Mouse (Mus musculus): ENCODE data around the gene Golga5. TPM values are rescaled to one million over a fixed set of nuclear protein-coding genes. Genes with fewer than 3 reads are reported as not detected.

Gene Golga5
- total RNA-seq (2012; rRNA removed) (22.3 and 25.9 TPM in 2 replicates), polyA plus RNA-seq (2012; ENCODE audit: insufficient read depth in 1 of 2, insufficient read length in 2 of 2, low read depth in 1 of 2, low replicate concordance in 2 of 2, missing spikeins in 1 of 2) (10 to 100 TPM in 1 of 2 experiments, not detected in 1; 29.3 TPM)

DNA sequence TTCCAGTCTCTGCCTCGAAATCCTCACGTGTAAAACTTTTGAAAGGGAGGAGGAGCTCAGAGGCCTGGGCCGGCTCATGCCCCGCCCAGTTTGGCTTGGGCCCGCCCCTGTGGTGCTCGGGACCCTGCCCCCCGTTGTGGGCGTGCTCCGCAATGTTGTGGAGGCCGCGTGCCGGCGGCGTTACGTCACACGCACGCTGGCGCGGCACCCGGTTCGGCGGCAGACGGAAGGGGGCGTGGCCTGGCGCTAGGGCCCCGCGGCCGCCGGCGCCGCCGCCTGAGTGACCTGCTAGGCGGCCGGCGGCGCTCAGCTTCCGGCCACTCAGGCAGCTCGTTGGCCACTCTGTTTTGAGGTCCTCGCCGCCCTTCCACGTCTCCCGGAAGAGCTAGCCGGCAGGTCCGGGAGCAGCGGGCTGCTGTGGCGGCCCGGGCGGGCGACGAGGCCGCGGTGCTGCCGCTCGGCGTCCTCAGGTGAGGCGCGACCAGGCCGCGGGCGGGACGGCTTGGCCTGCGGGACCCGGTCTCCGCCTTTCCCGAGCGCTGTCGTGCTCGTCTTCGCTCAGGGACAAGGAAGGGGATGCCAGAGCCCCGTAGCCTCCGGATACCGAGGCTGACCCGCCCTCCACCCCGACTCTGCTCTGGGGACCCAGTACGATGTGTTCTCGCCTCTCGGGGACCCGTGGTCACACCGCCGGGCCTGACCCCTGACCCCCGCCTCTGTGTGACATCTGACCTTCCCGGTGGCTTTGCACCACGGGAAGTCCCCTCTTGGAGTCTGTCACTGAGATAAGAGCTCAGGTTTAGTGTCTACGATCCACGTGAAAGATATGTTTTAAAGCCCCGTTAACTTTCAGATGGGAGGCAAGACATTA lies at the start of gene Golga5:
Gene Golga5 (plus strand): TSS at position 242 of the 871 bp plus-strand sequence.
- no peaks in the 10 kb centered on the region for H3K27me3 ChIP-seq (ENCODE audit: control insufficient read depth in 1 of 2, insufficient read depth in 2 of 2, low read length in 2 of 2)
- H3K4me3 ChIP-seq (ENCODE audit: control insufficient read depth in 1 of 2, insufficient read depth in 1 of 2, low read depth in 2 of 2, low read length in 2 of 2) = peak within 1 kb of the TSS; percentile 91 to 98
- H3K27ac ChIP-seq (ENCODE audit: control insufficient read depth, low read depth, low read length) = peak within 1 kb of the TSS; percentile 65
- peaks cover 5% of the 10 kb centered on the region; the same call in 1 of the 2 replicates for H3K79me2 ChIP-seq (ENCODE audit: control insufficient read depth, insufficient read depth, low read length, poor library complexity)
- H3K9ac ChIP-seq (ENCODE audit: control insufficient read depth, low read depth, low read length, poor library complexity, severe bottlenecking) = peak within 1 kb of the TSS; percentile 97
- no peaks in the 10 kb centered on the region for H3K9me3 ChIP-seq (replicated peaks; ENCODE audit: insufficient read depth, low read length)
- H3K36me3 ChIP-seq (ENCODE audit: control insufficient read depth in 1 of 2, insufficient read depth in 2 of 2, low read length in 2 of 2) = peaks cover 0 to 2% of the 10 kb centered on the region in 2 experiments; a peak in 2 of 4 replicates
- peak; percentile 97 for DNase-seq (ENCODE audit: low read depth, low spot score)
- peaks cover 0 to 2% of the 10 kb centered on the region in 2 experiments; a peak in 2 of 4 replicates for H3K4me1 ChIP-seq (ENCODE audit: control insufficient read depth in 1 of 2, insufficient read depth in 2 of 2, low read length in 2 of 2)
- TF ChIP-seq USF1 (IDR thresholded peaks at IDR 0.05; ENCODE audit: low read depth, low read length) = peak; percentile 52; the same call in 1 of the 2 replicates
- TF ChIP-seq GABPA (IDR thresholded peaks at IDR 0.05; ENCODE audit: low read depth, low read length) = 0 out of 2 replicates have a peak, but pooled peaks have one; percentile 23
- TF ChIP-seq MYB (IDR thresholded peaks at IDR 0.05; ENCODE audit: low read depth, low read length) = no peak
- TF ChIP-seq TAL1 (IDR thresholded peaks at IDR 0.05; ENCODE audit: low read length) = no peak
- no peak for TF ChIP-seq MEF2A (IDR thresholded peaks at IDR 0.05; ENCODE audit: extremely low read depth, insufficient replicate concordance, low read depth, low read length, poor library complexity, severe bottlenecking)
- TF ChIP-seq CHD1 (IDR thresholded peaks at IDR 0.05; ENCODE audit: low read depth, low read length) = no peak
- TF ChIP-seq BHLHE40 (IDR thresholded peaks at IDR 0.05; ENCODE audit: borderline replicate concordance, low read depth, low read length) = no peak; the same call in 1 of the 2 replicates
- no peak; the same call in 1 of the 2 replicates for TF ChIP-seq SMC3 (IDR thresholded peaks at IDR 0.05; ENCODE audit: low read depth, low read length)
- no peak for TF ChIP-seq ETS1 (IDR thresholded peaks at IDR 0.05; ENCODE audit: low read depth, low read length)
- TF ChIP-seq GATA1 (IDR thresholded peaks at IDR 0.05; ENCODE audit: low read depth, low read length) = peak; percentile 61
- TF ChIP-seq ELF1 (IDR thresholded peaks at IDR 0.05; ENCODE audit: low read depth, low read length) = peak; percentile 79
- TF ChIP-seq MYC (IDR thresholded peaks at IDR 0.05; ENCODE audit: low read depth, low read length) = no peak
- peak; percentile 93 for TF ChIP-seq MXI1 (IDR thresholded peaks at IDR 0.05; ENCODE audit: low read depth, low read length)
- TF ChIP-seq POLR2A (IDR thresholded peaks at IDR 0.05; ENCODE audit: control insufficient read depth in 1 of 2, insufficient read depth in 1 of 2, low read depth in 1 of 2, low read length in 2 of 2, poor library complexity in 1 of 2) = peak; percentile 73 to 74; a peak in 2 of 4 replicates
- no peak for TF ChIP-seq JUND (IDR thresholded peaks at IDR 0.05; ENCODE audit: low read depth, low read length)
- no peak for TF ChIP-seq NRF1 (IDR thresholded peaks at IDR 0.05; ENCODE audit: insufficient read depth, low read depth, low read length, poor library complexity, severe bottlenecking)
- TF ChIP-seq MAFK (IDR thresholded peaks at IDR 0.05; ENCODE audit: borderline replicate concordance, low read depth, low read length) = no peak
- peak; percentile 80 for TF ChIP-seq HCFC1 (IDR thresholded peaks at IDR 0.05; ENCODE audit: low read depth, low read length)
- peak; percentile 83 for TF ChIP-seq NELFE (IDR thresholded peaks at IDR 0.05; ENCODE audit: low read depth, low read length)
- no peak; the same call in 1 of the 2 replicates for TF ChIP-seq KAT2A (conservative IDR thresholded peaks at IDR 0.05; ENCODE audit: low read depth, low read length)
- no peak for TF ChIP-seq CHD2 (IDR thresholded peaks at IDR 0.05; ENCODE audit: low read length)
- no peak for TF ChIP-seq ZKSCAN1 (IDR thresholded peaks at IDR 0.05; ENCODE audit: low read depth, low read length)
- TF ChIP-seq TCF12 (IDR thresholded peaks at IDR 0.05; ENCODE audit: low read depth, low read length) = 0 out of 2 replicates have a peak, but pooled peaks have one; percentile 24
- no peak for TF ChIP-seq E2F4 (IDR thresholded peaks at IDR 0.05; ENCODE audit: borderline replicate concordance, low read depth, low read length)
- no peak for TF ChIP-seq ZC3H11A (IDR thresholded peaks at IDR 0.05; ENCODE audit: low read depth, low read length)
- no peak for TF ChIP-seq MAZ (IDR thresholded peaks at IDR 0.05; ENCODE audit: low read depth, low read length)
- TF ChIP-seq CTCF (IDR thresholded peaks at IDR 0.05 in 2 of 3, conservative IDR thresholded peaks at IDR 0.05 in 1 of 3; ENCODE audit: control insufficient read depth in 1 of 3, insufficient read depth in 1 of 3, low read depth in 2 of 3, low read length in 3 of 3, poor library complexity in 1 of 3, severe bottlenecking in 1 of 3) = no peak
- TF ChIP-seq EP300 (IDR thresholded peaks at IDR 0.05; ENCODE audit: low read depth in 1 of 2, low read length in 2 of 2) = peak in 1 of 2 experiments; percentile 25; a peak in 1 of 4 replicates
- TF ChIP-seq USF2 (IDR thresholded peaks at IDR 0.05; ENCODE audit: borderline replicate concordance in 1 of 2, insufficient read depth in 1 of 2, low read depth in 1 of 2, low read length in 2 of 2) = no peak
- 0 out of 2 replicates have a peak, but pooled peaks have one; percentile 13 for TF ChIP-seq RCOR1 (IDR thresholded peaks at IDR 0.05; ENCODE audit: low read depth, low read length)
- no peak for TF ChIP-seq ZNF384 (IDR thresholded peaks at IDR 0.05; ENCODE audit: low read depth, low read length)
- TF ChIP-seq POLR2AphosphoS2 (IDR thresholded peaks at IDR 0.05; ENCODE audit: low read length) = peak; percentile 32; the same call in 1 of the 2 replicates
- TF ChIP-seq SIN3A (IDR thresholded peaks at IDR 0.05; ENCODE audit: low read length) = peak; percentile 85
- peak; percentile 95 for TF ChIP-seq MAX (IDR thresholded peaks at IDR 0.05; ENCODE audit: low read length)
